Mouse (Mus musculus): ENCODE data around the gene Foxf1. TPM values are rescaled to one million over a fixed set of nuclear protein-coding genes. Genes with fewer than 3 reads are reported as not detected.

Gene Foxf1
- polyA plus RNA-seq, 1 experiment from 2014 or later = 101 TPM

DNA sequence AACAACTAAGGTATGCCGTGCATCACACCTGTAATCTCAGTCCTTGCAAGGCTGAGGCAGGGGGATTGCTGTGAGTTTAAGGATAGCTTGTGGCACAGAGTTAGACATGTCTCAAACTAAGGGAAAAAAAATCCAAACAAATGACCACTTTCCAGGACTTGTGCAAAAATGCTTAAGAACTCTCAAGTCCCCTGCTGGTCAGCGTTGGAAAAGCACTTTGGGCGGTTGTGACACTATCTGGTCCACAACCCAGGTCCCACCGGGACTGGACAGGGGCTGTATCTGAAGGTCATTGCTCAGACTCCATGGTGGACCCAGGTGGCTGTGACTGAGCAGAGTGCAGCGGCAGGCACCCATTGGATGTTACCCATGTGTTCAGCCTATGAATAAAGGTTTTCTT, 46.3 kb downstream of the Foxf1 start:
- Histone ChIP-seq H3K9me3 (replicated peaks; ENCODE audit: control insufficient read depth, low read length) (no peaks in the 10 kb centered on the region), H3K4me2 (ENCODE audit: low read depth, low read length) (peak overlapping the region; percentile 53), H3K9ac (ENCODE audit: low read length) (no peak overlapping the region), H3K4me3 (replicated peaks; ENCODE audit: low read length) (peak overlapping the region; percentile 27), H3K27me3 (ENCODE audit: control insufficient read depth, insufficient read depth, low read length) (peaks cover 49% of the 10 kb centered on the region), H3K4me1 (ENCODE audit: control insufficient read depth, insufficient read depth, low read length) (peaks cover 10% of the 10 kb centered on the region; the same call in 1 of the 2 replicates), H3K36me3 (ENCODE audit: control insufficient read depth, insufficient read depth, low read length) (no peaks in the 10 kb centered on the region), H3K27ac (ENCODE audit: low read length) (no peak overlapping the region)
- 36% methylated on average over 5 of the region's 5 CpGs for WGBS
- ATAC-seq (ENCODE audit: insufficient read depth, low FRiP score) = no peak

DNA sequence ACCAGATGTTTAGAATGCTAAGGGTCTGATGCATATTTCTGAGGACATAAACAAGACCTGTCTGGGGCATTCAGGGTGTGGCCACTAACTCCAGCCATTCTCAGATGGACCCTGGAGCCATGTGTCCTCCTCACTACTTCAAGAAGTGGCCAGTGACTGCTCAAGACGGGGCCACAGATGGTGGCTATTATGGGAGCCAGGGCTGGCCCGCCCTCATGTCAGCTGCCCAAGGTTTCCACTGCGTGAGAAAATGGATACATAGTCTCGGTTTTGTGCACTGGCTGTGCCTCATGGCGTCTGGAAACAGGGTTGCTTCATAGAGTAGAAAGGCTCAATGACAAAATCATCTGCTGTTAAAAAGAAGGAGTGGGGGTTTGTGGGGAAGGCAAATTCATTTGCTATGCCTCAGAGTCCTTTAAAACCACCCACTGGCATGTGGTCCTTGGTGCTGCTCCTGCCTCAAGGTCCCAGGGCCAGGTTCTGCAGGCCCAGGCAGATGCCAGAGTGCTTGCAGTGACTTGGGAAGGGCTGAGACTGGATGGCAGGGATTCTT, 48.9 kb downstream of the Foxf1 start:
- Histone ChIP-seq H3K4me1 (ENCODE audit: control insufficient read depth, insufficient read depth, low read length) (peaks cover 4% of the 10 kb centered on the region; the same call in 1 of the 2 replicates), H3K4me2 (ENCODE audit: low read depth, low read length) (no peak overlapping the region), H3K27me3 (ENCODE audit: control insufficient read depth, insufficient read depth, low read length) (peaks cover 27% of the 10 kb centered on the region), H3K9ac (ENCODE audit: low read length) (no peak overlapping the region), H3K4me3 (replicated peaks; ENCODE audit: low read length) (no peak overlapping the region), H3K9me3 (replicated peaks; ENCODE audit: control insufficient read depth, low read length) (peaks cover 5% of the 10 kb centered on the region; the same call in 1 of the 2 replicates), H3K27ac (ENCODE audit: low read length) (no peak overlapping the region), H3K36me3 (ENCODE audit: control insufficient read depth, insufficient read depth, low read length) (no peaks in the 10 kb centered on the region)
- ATAC-seq (ENCODE audit: insufficient read depth, low FRiP score) = no peak
- WGBS = 73% methylated on average over 5 of the region's 5 CpGs

DNA sequence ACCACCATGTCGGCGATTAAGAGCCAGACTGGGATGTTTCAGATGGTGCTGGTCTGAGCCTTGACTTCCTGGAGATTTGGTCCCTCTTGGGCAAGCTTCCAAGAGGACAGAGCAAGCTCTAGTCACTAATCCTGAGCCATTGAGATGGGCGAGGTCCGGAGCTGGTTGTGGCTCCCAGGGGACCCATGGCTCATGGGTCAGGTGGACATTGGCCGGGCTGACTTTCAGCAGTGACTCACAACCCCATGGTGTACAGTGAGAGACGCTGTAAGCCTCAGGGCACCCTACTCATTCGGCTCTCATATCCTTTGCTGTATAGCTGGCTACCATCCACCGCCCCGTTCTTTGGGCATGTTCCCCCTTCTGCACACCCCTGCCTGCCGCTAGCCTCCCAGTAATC, 49.9 kb downstream of the Foxf1 start:
- Histone ChIP-seq H3K4me3 (replicated peaks; ENCODE audit: low read length) (no peak overlapping the region), H3K4me1 (ENCODE audit: control insufficient read depth, insufficient read depth, low read length) (no peaks in the 10 kb centered on the region), H3K27me3 (ENCODE audit: control insufficient read depth, insufficient read depth, low read length) (peaks cover 17% of the 10 kb centered on the region), H3K9ac (ENCODE audit: low read length) (no peak overlapping the region), H3K36me3 (ENCODE audit: control insufficient read depth, insufficient read depth, low read length) (no peaks in the 10 kb centered on the region), H3K4me2 (ENCODE audit: low read depth, low read length) (no peak overlapping the region), H3K27ac (ENCODE audit: low read length) (no peak overlapping the region), H3K9me3 (replicated peaks; ENCODE audit: control insufficient read depth, low read length) (peaks cover 5% of the 10 kb centered on the region; the same call in 1 of the 2 replicates)
- WGBS = 88% methylated on average over 10 of the region's 10 CpGs
- no peak for ATAC-seq (ENCODE audit: insufficient read depth, low FRiP score)

DNA sequence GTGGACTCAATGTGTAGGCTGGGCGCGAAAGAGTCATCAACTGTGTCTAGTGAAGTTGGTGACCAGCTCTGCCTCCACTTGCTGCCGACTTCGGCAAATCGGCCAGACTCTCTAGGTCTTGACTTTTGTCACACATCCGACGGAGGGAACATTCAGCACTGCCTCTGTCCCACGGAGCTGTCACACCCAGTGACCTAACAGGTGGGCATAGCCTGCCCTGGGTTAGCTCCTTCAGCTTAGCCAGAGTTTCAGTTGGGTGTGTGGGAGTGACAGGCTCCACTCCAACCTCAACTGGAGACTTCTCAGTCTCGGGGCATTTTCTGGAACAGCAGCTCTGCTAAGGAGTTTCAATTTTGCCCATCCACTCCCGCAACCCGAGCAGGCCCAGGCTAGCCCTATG, 50.3 kb downstream of the Foxf1 start:
- peaks cover 13% of the 10 kb centered on the region; the same call in 1 of the 2 replicates for H3K27me3 ChIP-seq (ENCODE audit: control insufficient read depth, insufficient read depth, low read length)
- no peaks in the 10 kb centered on the region for H3K36me3 ChIP-seq (ENCODE audit: control insufficient read depth, insufficient read depth, low read length)
- no peak overlapping the region for H3K27ac ChIP-seq (ENCODE audit: low read length)
- no peaks in the 10 kb centered on the region for H3K4me1 ChIP-seq (ENCODE audit: control insufficient read depth, insufficient read depth, low read length)
- no peak for ATAC-seq (ENCODE audit: insufficient read depth, low FRiP score)
- peaks cover 5% of the 10 kb centered on the region; the same call in 1 of the 2 replicates for H3K9me3 ChIP-seq (replicated peaks; ENCODE audit: control insufficient read depth, low read length)
- WGBS = 85% methylated on average over 11 of the region's 11 CpGs
- H3K4me2 ChIP-seq (ENCODE audit: low read depth, low read length) = no peak overlapping the region
- no peak overlapping the region for H3K4me3 ChIP-seq (replicated peaks; ENCODE audit: low read length)
- no peak overlapping the region for H3K9ac ChIP-seq (ENCODE audit: low read length)

DNA sequence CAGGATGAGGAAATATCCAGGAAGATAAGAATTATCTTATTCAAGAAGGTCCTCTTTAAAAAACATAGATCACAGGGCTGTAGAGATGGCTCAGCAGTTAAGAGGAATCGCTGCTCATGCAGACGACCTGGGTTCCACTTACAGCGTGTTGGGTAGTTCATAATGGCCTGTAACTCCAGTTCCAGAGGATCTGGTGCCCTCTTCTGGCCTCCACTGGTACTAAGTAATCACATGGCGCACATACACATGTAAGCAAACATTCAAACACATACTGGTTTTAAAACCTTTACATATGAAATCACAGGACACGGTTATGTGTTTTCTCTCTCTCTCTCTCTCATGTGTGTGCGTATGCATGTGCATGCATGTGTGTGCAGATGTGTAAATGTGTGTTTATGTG, 52.7 kb downstream of the Foxf1 start:
- Histone ChIP-seq H3K27ac (ENCODE audit: low read length) (no peak overlapping the region), H3K27me3 (ENCODE audit: control insufficient read depth, insufficient read depth, low read length) (0 out of 2 replicates have a peak, but pooled peaks cover 6% of the 10 kb centered on the region), H3K36me3 (ENCODE audit: control insufficient read depth, insufficient read depth, low read length) (no peaks in the 10 kb centered on the region), H3K4me2 (ENCODE audit: low read depth, low read length) (no peak overlapping the region), H3K9me3 (replicated peaks; ENCODE audit: control insufficient read depth, low read length) (peaks cover 5% of the 10 kb centered on the region; the same call in 1 of the 2 replicates), H3K9ac (ENCODE audit: low read length) (no peak overlapping the region), H3K4me3 (replicated peaks; ENCODE audit: low read length) (no peak overlapping the region), H3K4me1 (ENCODE audit: control insufficient read depth, insufficient read depth, low read length) (no peaks in the 10 kb centered on the region)
- WGBS = 93% methylated on average over 6 of the region's 6 CpGs
- ATAC-seq (ENCODE audit: insufficient read depth, low FRiP score) = no peak

Small RNAs within 50 kb of the gene (microRNA-seq; reads per million reads assigned to microRNA genes)
- 0.83 reads per million for gene Gm27530

Other genes starting within 250 kb of the Foxf1 start
- gene Mthfsd, start 24.0 kb downstream of the Foxf1 start, polyA plus RNA-seq (2015; fragmentation: Nextera tagmentation; extraction: Ambion mirVana) = 51.1 and 57.5 TPM in 2 replicates
- gene Foxc2, start 31.8 kb downstream of the Foxf1 start, polyA plus RNA-seq (2015; fragmentation: Nextera tagmentation; extraction: Ambion mirVana) = 0.12 and 0.14 TPM in 2 replicates
- 3.4 and 4.0 TPM in 2 replicates for gene Foxl1, start 43.6 kb downstream of the Foxf1 start, polyA plus RNA-seq (2015; fragmentation: Nextera tagmentation; extraction: Ambion mirVana)